Mouse (Mus musculus) embryo, embryonic 10 days (tissue): ENCODE measurements around the gene Otud6a.
"Not testable (repeated sequence)": the region's sequence is repeated elsewhere in the genome, so short reads cannot be mapped to it uniquely, and the experiment has no call there.

ENCODE experiments used
- DNase-seq: peaks from one replicate; pipeline ENCODE4 v3.0.0-alpha.2; 2015; ENCODE audit warnings: low spot score

The Otud6a gene

DNA sequence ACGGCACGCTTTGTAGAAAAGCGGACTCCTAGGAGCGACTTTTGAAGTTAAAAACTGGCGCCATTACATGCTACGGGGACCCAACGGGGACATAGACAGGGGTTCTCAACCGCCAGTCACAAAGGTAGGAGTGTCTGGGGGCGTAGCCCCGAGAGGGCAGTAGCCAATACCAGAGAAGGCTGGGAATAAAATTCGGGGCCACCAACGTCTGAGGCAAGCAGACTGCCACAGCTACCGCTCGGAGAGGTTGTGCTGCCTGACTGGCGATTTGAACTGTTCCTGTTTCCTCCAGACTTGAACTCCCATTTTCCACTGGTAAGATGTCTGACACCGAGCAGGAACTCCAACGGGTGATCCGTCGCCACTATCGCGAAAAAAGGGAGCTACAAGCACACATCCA is at the start of gene Otud6a:
Gene Otud6a, plus strand, starts transcription at position 321 of the 400 bp plus-strand sequence.
- no peak for DNase-seq

DNA sequence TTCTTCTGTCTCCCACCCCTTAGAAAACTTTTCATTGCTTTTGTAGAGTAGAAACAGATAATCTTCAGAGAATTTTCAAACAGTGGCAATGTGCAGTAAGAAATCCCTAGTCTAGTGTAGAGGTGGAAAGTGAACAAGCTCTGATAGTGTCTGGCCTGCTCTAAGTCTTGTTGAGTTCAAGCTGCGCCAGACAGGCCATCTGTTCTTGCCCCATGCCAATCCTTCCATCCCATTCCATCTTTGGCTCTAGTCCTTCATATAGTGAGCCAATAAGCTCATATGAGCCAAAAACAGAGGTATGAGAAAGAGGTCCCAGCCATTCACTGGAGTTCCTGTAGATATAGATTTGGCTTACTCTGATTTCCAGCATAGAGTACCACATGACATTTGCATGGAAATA is 38.9 kb upstream of the Otud6a start:
- DNase-seq, result no peak

DNA sequence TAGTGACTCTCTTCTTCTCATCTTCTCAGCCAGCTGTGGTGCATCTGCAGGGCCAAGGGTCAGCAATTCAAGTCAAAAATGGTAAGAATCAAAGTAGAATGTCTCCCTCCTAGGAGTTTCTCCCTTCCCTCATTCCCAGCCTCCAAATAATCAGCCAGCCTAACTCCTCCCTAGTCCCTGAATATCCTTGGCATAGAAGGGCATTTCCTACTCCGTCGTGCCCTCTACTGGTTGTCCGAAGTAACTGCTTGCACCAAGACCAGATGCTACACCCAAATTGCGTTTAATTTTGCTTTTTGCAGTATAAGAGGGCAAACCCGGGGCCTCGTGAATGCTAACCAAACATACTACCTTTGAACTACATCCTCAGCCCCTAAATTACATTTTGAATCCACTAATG is 36.5 kb upstream of the Otud6a start:
- DNase-seq, result peak; percentile 69

DNA sequence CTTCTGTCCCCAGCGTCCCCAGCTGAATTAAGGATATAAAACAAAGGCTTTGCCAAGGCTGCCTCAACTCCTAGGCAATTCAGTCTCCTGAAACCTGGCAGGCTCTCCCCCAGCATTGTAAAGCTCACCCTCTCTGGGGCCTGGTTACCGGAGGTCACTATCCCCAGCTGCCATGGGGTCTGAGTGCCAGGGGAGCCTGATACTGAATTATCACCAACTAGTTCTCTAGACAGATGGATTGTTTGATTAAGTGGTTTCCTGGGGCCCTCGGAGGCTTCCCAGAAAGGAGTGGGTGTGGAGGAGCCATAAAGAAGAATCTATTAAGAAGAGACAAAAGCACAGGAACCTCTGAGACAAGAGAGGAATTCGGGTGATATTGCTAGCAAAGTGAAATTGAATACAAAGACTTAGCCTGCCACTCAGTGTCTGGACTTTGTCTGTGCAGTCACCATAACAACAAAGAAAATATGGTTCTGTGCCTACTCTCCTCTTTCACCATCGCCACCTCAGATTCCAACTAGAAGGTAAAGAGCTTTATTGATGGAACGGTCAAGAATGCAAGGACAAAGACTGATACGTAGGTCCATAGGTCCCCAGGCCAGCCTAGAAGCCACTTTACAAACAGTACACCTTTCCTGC is 34.5 kb upstream of the Otud6a start:
- DNase-seq, result peak; percentile 4

DNA sequence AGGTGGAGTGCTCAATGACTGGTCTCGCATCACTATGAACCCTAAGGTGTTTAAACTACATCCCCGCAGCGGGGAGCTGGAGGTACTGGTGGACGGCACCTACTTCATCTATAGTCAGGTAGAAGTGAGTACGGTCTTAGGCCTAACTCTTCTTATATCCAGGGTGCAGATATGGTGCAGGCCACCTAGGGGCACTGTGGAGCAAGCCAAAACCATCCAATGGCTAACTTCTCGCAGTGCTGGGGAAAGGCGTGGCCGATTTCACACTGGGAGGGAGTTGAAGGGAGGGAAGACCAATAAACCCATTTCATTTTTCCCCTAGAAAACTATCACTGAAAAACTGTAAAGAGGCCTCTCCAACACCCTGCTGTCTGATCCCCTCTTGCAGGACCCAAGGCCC is 33.8 kb upstream of the Otud6a start:
- peak; percentile 10 for DNase-seq

DNA sequence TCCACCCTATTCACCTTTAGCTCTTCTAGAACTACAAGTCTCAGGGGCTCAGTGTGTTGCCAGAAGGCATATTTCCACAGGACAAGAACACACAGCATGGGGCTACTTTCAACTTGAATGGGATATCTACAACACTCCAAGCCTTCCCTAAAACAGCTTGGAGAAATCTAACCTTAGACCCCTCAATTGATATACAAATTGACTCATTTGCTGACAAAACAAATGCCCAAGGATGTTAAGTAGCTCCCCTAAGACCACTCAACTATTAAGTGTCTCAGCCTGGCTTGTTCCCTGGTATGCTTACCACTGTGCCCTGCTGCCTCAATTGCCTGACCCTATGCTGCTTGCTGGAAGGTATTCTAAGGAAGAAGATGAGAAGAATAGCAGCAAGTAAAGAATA is 27.9 kb upstream of the Otud6a start:
- DNase-seq, result no peak

DNA sequence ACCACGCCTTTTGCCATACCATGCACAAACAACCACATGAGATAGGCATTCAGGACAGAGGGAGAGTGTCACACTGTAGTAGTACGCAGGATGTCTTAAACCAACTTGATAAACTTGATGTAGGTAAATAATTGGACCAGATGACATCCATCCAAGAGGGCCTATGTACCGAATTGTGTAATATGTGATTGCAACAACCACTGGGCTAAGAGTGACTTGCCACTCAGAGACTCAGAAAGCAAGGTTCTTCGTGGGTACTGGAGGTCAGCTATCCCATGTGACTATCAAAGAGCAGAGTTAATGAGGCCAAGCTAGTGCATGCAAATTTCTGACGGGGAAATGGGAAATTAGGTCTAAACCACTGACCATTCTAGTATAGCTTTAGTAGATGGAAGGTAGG is 27.2 kb upstream of the Otud6a start:
- DNase-seq, result no peak

DNA sequence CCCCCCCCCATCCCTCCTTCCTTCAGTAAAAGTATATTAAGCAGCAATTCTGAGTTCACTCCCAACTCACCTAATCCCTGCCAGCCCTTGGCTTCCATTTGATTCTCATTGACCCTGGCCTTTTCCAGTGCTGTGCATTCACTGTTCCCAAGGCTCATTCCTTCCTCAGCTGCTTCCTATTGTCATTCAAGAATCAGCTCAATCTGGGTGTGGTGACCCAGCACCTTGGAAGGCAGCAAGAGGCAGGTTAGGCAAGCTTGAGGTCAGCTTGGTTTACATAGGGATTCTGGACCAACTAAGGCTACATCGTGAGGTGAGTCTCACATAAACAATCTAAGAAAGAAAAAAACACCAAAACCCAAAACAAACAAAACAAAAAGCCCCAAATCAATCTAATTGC is 19.6 kb upstream of the Otud6a start:
- DNase-seq, result no peak

DNA sequence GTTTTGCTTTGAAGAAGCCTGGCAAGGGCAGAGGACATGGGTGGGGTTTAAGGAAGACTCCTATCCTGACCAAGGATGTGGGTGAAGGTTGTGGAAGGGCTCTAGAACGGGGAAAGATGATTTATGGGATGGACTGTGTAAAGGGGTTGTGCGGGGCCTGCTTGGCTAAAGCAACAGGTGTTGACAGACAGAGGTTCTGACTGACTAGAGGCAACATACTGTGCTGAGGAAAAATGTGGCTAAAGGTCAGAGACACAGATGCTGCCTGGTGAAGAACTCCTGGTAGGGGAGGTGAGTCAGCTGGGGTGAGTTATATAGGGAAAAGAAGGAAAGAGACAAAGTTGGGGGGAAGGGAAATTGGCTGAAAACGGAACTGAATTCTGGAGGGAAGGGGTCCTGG is 3.5 kb downstream of the Otud6a start:
- no peak for DNase-seq

DNA sequence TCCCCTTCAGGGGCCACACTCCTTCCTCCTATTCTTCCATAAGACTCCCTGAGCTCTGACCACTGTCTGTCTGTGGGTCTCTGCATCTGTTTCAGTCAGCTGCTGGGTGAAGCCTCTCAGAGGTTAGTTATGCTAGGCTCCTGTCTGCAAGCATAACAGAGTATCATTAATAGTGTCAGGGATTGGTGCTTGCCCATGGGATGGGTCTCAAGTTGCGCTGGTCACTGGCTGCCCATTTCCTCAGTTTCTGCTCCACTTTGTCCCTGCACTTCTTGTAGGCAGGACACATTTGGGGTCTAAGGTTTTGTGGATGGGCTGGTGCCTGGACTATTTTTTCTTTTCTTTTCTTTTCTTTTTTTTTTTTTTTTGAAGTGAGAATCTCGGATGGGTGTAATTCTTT is 13.8 kb downstream of the Otud6a start, which contains the start of gene Awat2:
Gene Awat2, minus strand, starts transcription at position 101 of the 400 bp plus-strand sequence.
- DNase-seq, result not testable (repeated sequence)

DNA sequence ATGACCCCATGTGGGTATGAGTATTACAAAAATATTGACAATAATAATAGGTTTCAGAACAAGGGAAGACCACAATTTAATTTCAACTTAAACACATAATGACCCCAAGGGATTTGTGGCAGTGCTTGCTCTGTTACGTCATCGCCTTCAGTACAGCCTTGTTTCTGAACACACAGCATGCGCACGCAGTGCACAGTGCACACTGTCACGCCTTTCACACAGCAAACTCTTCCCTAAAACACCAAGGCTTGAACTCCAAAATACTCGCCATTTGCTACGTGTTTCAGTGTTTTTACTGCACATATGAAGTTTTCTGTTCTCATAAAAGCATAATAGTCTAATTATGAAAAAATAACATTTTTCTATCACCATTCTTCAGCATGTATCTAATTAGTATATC is 14.7 kb downstream of the Otud6a start:
- DNase-seq, result no peak

DNA sequence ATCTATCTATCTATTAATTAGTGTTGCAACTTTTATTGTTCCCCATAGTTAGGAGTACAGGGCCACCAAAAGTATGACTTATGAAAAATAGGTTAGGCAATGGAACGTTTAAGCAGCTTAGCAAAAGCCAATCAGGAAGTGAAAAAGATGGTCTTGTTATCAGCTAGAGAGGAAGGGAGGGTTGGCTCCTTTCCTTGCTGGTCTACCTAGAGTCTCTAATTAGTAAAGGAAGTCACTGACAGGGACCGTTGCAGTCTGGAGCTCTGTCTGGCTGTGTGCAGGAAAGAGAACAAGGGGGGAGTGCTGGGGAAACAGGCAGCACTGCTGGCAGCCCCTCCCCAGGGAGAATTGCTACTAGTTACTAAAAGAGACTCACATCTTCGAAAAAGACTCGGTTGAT is 39.2 kb downstream of the Otud6a start:
- DNase-seq, result no peak

DNA sequence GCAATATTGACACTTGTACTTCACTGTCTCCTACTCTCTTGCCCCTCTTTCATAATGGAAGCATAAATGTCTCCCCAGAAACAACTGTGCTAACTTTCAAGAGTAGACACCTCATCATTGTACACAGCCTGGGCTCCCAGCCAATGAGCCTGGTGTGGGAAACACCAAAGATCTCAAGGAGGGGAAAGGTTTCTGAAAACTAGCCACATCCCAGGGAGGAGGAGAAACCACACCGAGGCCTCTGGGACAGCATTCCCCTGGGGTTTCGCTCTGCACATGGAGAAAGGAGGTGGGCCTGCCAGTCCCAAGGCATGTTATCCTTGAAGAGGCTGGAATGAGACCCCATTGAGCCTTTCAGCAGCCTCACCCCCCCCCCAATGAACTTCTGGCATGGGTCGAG is 41.3 kb downstream of the Otud6a start:
- no peak for DNase-seq

DNA sequence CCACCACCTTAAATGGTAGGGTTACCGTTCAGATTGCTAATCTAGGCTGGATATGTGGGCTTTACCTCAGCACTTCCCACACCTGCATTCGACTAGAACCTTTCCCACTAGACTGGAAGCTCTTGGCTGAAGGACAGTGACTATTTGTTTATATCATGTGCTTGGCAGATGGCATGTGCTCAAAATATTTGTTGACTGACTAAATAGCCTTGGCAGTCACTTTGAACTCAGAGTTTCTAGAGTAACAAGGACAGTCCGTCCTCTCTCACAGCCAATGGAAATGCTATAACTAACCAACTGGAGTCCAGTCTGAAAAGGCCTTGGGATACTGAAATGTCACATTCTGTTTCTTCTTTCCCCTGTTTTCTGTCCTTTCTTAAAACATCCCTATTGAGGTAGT is 42.7 kb downstream of the Otud6a start:
- no peak for DNase-seq

DNA sequence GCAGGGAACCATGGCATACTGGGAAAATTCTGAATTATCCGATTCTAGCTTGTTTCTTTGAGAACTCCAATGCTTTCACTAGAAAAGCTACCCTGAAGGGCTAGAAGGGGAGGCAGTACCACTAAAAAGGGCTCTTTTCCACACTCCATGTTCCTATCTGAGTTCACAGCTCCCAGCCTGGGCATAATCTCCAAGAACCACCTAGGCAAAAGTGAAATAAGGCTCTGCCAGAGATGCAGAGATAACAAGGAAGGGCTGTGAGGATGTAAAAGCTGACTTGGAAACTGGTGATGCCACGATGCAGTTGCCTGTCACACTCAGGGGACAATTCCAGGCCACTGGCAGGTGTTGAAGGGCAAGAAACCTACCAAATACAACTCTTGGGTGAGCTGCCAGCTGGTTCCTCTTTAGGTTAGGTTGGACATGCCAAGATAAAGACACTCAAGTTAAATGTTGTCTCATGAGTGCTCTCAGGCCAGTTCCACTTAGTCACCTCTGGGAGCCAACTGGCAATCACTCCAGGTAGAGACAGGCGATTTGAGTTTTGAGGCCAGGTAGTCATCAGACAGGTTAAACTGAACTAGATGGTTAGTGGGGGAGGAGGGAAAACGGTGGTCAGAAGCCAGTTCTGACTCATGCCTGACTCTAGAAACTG is 46.9 kb downstream of the Otud6a start:
- DNase-seq, result no peak
